15 mouse cellular contexts compared by ENCODE assay signal in genomic region chr9:103505067-103505466, GRCm38 (mm10). TPM values are rescaled to one million over a fixed set of nuclear protein-coding genes. Genes with fewer than 3 reads are reported as not detected.
DNase-seq lines count a peak whose midpoint lies in the region; ATAC-seq lines count a peak whose summit lies in the region.
"Had no signal": no experiment of that assay in that cellular context is flagged by ENCODE, and none has a peak within 500 bp of the region (broad histone marks: within the 10 kb centered on the region; RNA-seq: fewer than 3 reads in every experiment).

No protein-coding gene starts in this region.

- 71% methylated on average over 5 of the region's 5 CpGs for WGBS in neural tube, embryonic 11.5 days
- WGBS in forebrain, embryonic 11.5 days, result 73% methylated on average over 5 of the region's 5 CpGs
- WGBS in hindbrain, embryonic 15.5 days, result 34% methylated on average over 5 of the region's 5 CpGs
- 24% methylated on average over 5 of the region's 5 CpGs for WGBS in neural tube, embryonic 15.5 days

- H3K4me3 ChIP-seq in neural tube, embryonic 11.5 days (ENCODE audit: low read depth, low read length), result no peak overlapping the region
- no peak overlapping the region for H3K4me3 ChIP-seq in forebrain, embryonic 11.5 days (ENCODE audit: low read depth, low read length)
- no peak overlapping the region for H3K4me3 ChIP-seq in hindbrain, embryonic 15.5 days
- no peak overlapping the region for H3K4me3 ChIP-seq in neural tube, embryonic 15.5 days (replicated peaks)
- H3K4me3 ChIP-seq: erythroblast, embryonic 14.5 days; heart, embryonic 12.5 days; liver, embryonic 15.5 days had no signal

- no peak overlapping the region for H3K9ac ChIP-seq in neural tube, embryonic 11.5 days (ENCODE audit: low read length)
- H3K9ac ChIP-seq in forebrain, embryonic 11.5 days (ENCODE audit: low read length), result no peak overlapping the region
- no peak overlapping the region for H3K9ac ChIP-seq in hindbrain, embryonic 15.5 days
- H3K9ac ChIP-seq in neural tube, embryonic 15.5 days (replicated peaks), result no peak overlapping the region
- H3K9ac ChIP-seq: heart, embryonic 12.5 days; liver, embryonic 15.5 days had no signal

- DNase-seq in neural tube, embryonic 11.5 days (ENCODE audit: low spot score), result no peak
- DNase-seq in neural tube, embryonic 10.5 days (ENCODE audit: extremely low spot score, low spot score), result no peak
- no peak for DNase-seq in forebrain, embryonic 11.5 days (ENCODE audit: low spot score)
- no peak for DNase-seq in frontal cortex, postnatal 25 days (ENCODE audit: low spot score in 2 of 2)
- DNase-seq in urinary bladder, adult 18-20 months (ENCODE audit: low spot score in 2 of 2), result no peak
- no peak for DNase-seq in natural killer cell, adult 2 months (ENCODE audit: low spot score in 2 of 2)
- DNase-seq: gastrocnemius, postnatal 14 days; right cerebral cortex, postnatal 14 days; thymus, postnatal 4 days had no signal

- no peaks in the 10 kb centered on the region for H3K36me3 ChIP-seq in neural tube, embryonic 11.5 days (ENCODE audit: control insufficient read depth, insufficient read depth, low read length)
- H3K36me3 ChIP-seq in forebrain, embryonic 11.5 days (ENCODE audit: control insufficient read depth, insufficient read depth, low read length), result no peaks in the 10 kb centered on the region
- H3K36me3 ChIP-seq in hindbrain, embryonic 15.5 days, result no peaks in the 10 kb centered on the region
- H3K36me3 ChIP-seq in neural tube, embryonic 15.5 days, result no peaks in the 10 kb centered on the region
- H3K36me3 ChIP-seq: liver, embryonic 15.5 days had no signal

- H3K27ac ChIP-seq in neural tube, embryonic 11.5 days (ENCODE audit: low read depth, low read length), result no peak overlapping the region
- H3K27ac ChIP-seq in forebrain, embryonic 11.5 days (ENCODE audit: low read depth, low read length), result peak overlapping the region; percentile 63
- peak overlapping the region; percentile 39; the same call in 1 of the 2 replicates for H3K27ac ChIP-seq in hindbrain, embryonic 15.5 days (replicated peaks)
- H3K27ac ChIP-seq in neural tube, embryonic 15.5 days (replicated peaks), result peak overlapping the region; percentile 60; the same call in 1 of the 2 replicates
- H3K27ac ChIP-seq: liver, embryonic 15.5 days; macrophage had no signal

- peaks cover 28% of the 10 kb centered on the region for H3K4me1 ChIP-seq in neural tube, embryonic 11.5 days (ENCODE audit: control insufficient read depth, insufficient read depth, low read length)
- peaks cover 22% of the 10 kb centered on the region for H3K4me1 ChIP-seq in forebrain, embryonic 11.5 days (replicated peaks; ENCODE audit: control insufficient read depth, insufficient read depth, low read length)
- H3K4me1 ChIP-seq in hindbrain, embryonic 15.5 days (replicated peaks), result peaks cover 48% of the 10 kb centered on the region
- peaks cover 40% of the 10 kb centered on the region for H3K4me1 ChIP-seq in neural tube, embryonic 15.5 days

- no peaks in the 10 kb centered on the region for H3K9me3 ChIP-seq in neural tube, embryonic 11.5 days (ENCODE audit: control insufficient read depth, low read length)
- no peaks in the 10 kb centered on the region for H3K9me3 ChIP-seq in forebrain, embryonic 11.5 days (ENCODE audit: control insufficient read depth, low read length)
- no peaks in the 10 kb centered on the region for H3K9me3 ChIP-seq in hindbrain, embryonic 15.5 days
- no peaks in the 10 kb centered on the region for H3K9me3 ChIP-seq in neural tube, embryonic 15.5 days (replicated peaks)
- H3K9me3 ChIP-seq: heart, embryonic 12.5 days; liver, embryonic 15.5 days had no signal

- no peaks in the 10 kb centered on the region; the same call in 1 of the 2 replicates for H3K27me3 ChIP-seq in neural tube, embryonic 11.5 days (ENCODE audit: control insufficient read depth, insufficient read depth, low read length)
- no peaks in the 10 kb centered on the region for H3K27me3 ChIP-seq in forebrain, embryonic 11.5 days (ENCODE audit: control insufficient read depth, insufficient read depth, low read length)
- H3K27me3 ChIP-seq in hindbrain, embryonic 15.5 days, result no peaks in the 10 kb centered on the region
- H3K27me3 ChIP-seq in neural tube, embryonic 15.5 days (replicated peaks), result no peaks in the 10 kb centered on the region
- H3K27me3 ChIP-seq: heart, embryonic 12.5 days; liver, embryonic 15.5 days had no signal

- H3K4me2 ChIP-seq in neural tube, embryonic 11.5 days (ENCODE audit: low read depth), result no peak overlapping the region
- no peak overlapping the region for H3K4me2 ChIP-seq in forebrain, embryonic 11.5 days (ENCODE audit: low read depth, low read length, severe bottlenecking)
- H3K4me2 ChIP-seq in hindbrain, embryonic 15.5 days, result no peak overlapping the region
- no peak overlapping the region for H3K4me2 ChIP-seq in neural tube, embryonic 15.5 days
- H3K4me2 ChIP-seq: heart, embryonic 12.5 days; liver, embryonic 15.5 days had no signal

- peak; percentile 29 for ATAC-seq in neural tube, embryonic 11.5 days (ENCODE audit: insufficient read depth, low FRiP score, low TSS enrichment)
- ATAC-seq in forebrain, embryonic 11.5 days (replicated peaks; ENCODE audit: low FRiP score), result peak; percentile 42
- no peak for ATAC-seq in hindbrain, embryonic 15.5 days (ENCODE audit: low FRiP score, low read depth)
- ATAC-seq in neural tube, embryonic 15.5 days (ENCODE audit: low FRiP score), result no peak

RNA-seq across cellular contexts. Expression of gene Bfsp2, which starts 24.8 kb away (rescaled TPM):
- 0.74 and 0.92 TPM in 2 replicates for polyA plus RNA-seq in neural tube, embryonic 11.5 days (2014; fragmentation: Nextera tagmentation; extraction: Ambion mirVana)
- 0.65 and 1.8 TPM in 2 replicates for polyA plus RNA-seq in forebrain, embryonic 11.5 days (2014; fragmentation: Nextera tagmentation; extraction: Ambion mirVana)
- 4.4 and 6.2 TPM in 2 replicates for polyA plus RNA-seq in hindbrain, embryonic 15.5 days (2015; fragmentation: Nextera tagmentation; extraction: Ambion mirVana)
- polyA plus RNA-seq in neural tube, embryonic 15.5 days (2015; fragmentation: Nextera tagmentation; extraction: Ambion mirVana), result 2.5 and 2.7 TPM in 2 replicates
- polyA plus RNA-seq: macrophage had no signal

Comparison
In these comparisons a context has a peak if more than half of its experiments do, and no peak if none do; other contexts are left out.
1. ATAC-seq: peak in neural tube, embryonic 11.5 days (single experiment) and forebrain, embryonic 11.5 days (single experiment); none in hindbrain, embryonic 15.5 days (single experiment) and neural tube, embryonic 15.5 days (single experiment).